Mouse (Mus musculus): ENCODE results near the gene Lyzl4.
"Not testable (repeated sequence)": the region's sequence is repeated elsewhere in the genome, so short reads cannot be mapped to it uniquely, and the experiment has no call there.

Lyzl4 gene

DNA sequence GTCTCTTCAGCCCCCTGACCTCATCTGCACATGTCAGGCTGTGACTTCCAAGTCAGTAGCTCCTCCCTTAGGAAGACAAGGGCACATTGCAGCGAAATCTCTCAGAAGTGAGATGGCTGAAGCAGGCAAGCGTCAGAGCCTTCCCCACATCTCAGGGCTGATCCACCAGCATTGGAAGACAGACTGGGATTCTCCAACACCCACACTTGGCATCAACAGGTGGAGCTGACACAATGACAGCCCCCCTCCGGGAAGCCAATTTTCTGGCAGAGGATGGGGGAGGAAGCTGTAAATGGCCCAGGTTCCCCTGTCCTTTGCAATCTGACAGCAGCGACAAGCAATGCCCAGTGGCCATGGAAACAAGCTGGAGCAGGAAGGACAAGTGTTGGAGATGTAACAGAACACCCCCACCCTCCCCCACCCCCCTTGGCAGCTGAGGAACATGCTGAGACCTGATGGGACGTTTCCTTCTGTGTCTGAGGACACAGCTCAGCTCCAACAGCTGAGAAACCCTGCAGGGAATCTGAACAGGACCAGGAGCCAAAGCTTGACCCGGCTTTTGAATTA lies 41.0 kb downstream of the Lyzl4 start:
- DNase-seq (ENCODE audit: low read depth, low spot score) = no peak

DNA sequence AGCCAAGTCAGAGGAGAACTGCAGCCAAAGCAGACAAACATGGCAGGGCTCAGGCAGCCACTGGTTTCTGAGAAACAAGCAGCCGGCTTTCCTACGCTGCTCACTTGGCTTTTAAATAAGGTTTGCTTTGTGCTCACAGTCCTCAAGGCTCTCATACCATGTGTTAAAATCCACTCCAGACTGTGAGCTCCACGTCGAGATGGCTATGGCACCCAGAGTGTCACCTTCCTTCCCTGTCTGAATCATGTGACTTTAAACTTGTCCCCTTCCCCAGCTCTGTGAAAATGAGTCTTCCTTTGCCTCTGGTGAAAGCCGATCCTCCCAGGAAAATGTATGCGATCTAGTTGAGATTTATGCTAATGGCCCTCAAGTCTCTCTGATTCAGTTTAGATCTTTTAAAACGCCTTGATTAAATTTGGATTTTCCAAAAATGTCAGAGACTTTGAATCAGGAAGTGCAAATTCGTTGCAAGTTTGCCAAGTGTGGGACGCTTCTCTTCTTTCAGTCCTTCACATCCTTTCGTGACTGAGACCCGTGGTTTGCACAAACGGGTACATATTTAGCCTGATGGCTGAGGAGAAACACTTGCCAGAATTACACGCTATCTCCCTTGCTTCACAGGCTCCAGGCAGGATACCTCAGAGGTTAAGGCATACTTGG lies 41.6 kb downstream of the Lyzl4 start:
- no peak for DNase-seq (ENCODE audit: low read depth, low spot score)

DNA sequence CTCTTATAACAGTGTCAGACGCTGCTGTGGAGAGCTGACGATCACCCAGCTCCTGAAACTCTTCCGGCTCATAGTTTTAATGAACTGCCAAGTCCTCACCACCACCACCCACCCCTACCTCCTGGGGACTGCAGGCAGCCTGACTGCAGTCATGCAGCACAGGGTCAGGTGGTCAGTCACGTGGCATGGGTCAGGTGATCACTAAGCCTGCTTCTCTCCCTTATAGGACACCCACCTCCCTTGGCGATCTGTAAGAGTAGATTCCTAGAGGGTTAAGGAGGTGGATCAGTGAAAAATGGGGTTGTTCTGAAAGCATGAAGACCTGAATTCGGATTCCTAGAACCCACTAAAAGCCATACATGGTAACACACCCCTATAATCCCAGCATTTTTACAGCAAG lies 42.3 kb downstream of the Lyzl4 start:
- DNase-seq (ENCODE audit: low read depth, low spot score) = no peak

- DNase-seq (ENCODE audit: low read depth, low spot score) = no peak
These were observed 43.8 kb downstream of the Lyzl4 start for GRCm38 (mm10) chr9:121598106-121598505.

DNA sequence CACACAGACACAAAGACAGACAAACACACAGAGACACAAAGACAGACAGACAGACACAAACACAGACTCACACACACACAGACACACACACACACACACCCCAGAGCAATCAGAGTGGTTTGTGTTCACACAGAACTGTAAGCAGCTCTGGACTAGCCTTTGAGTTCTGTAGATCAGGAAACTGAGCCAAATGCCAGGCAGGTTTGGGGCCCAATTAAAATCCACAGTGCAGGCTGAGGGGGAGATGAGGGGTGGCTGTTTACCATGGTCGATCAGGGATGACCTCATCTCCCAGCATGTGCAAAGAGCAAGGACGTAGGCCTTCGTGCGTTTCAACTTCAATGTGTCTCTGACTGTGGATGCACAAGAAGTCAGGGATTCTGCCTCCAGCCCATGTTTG lies 47.1 kb downstream of the Lyzl4 start:
- no peak for DNase-seq (ENCODE audit: low read depth, low spot score)

- not testable (repeated sequence) for DNase-seq (ENCODE audit: low read depth, low spot score)
These were observed 48.1 kb downstream of the Lyzl4 start for GRCm38 (mm10) chr9:121593768-121594167.

DNA sequence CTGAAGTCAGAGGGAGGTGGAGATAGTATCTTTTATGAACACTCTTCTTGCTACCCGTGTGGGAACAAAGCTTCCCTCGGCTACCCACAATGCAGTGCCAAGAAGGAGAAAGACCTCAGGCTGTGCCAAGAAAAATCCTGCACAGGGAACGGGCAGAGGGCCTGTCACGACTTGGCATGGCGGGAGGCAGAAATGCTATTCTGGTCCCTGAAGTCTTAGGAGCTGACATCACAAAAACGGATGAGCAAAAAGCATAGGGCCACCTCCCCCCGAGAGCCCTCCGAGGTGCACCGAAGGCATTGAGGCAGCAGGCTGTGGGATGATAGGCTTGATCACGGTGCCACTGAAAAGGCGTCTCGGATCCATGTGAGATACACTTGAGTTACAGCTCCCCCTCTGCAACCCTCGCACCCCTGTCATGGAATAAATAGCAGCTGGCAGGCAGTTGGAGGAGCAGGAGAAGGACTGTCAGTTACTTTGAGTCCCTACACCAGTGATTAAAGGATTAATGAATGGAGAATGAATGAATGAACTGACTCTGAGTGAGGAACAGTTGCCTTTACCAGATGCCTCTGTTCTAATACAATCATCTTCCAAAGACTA lies 48.8 kb downstream of the Lyzl4 start:
- no peak for DNase-seq (ENCODE audit: low read depth, low spot score)

- DNase-seq (ENCODE audit: low read depth, low spot score) = no peak
These were observed 52.4 kb downstream of the Lyzl4 start for GRCm38 (mm10) chr9:121589533-121589932.

- no peak for DNase-seq (ENCODE audit: low read depth, low spot score)
These were observed 67.5 kb downstream of the Lyzl4 start for GRCm38 (mm10) chr9:121574380-121574779.

GRCm38 (mm10) chr9:121568451-121568850 lies 73.4 kb downstream of the Lyzl4 start:
- no peak for DNase-seq (ENCODE audit: low read depth, low spot score)

- DNase-seq (ENCODE audit: low read depth, low spot score) = no peak
These were observed 75.5 kb downstream of the Lyzl4 start for GRCm38 (mm10) chr9:121566387-121566786.

- no peak for DNase-seq (ENCODE audit: low read depth, low spot score)
These were observed 78.6 kb downstream of the Lyzl4 start for GRCm38 (mm10) chr9:121563276-121563675.

DNA sequence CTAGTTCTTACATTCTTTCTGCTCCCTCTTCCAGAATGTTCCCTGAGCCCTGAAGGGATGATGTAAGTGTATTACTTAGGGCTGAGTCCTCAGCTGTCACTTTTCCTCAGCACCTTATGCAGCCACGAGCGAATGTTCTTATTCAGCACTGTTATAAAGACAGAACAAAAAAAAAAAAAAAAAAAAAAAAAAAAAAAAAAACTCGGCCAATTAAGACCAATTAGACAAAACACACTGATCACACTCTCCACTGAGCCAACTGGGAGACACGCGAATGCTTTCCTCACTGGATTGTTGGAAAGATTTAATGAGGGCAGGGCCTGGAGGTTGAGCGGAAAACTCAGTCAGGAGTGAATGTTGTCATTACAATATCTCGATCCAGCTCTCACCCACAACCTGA lies 81.4 kb downstream of the Lyzl4 start:
- DNase-seq (ENCODE audit: low read depth, low spot score) = no peak

- no peak for DNase-seq (ENCODE audit: low read depth, low spot score)
These were observed 83.7 kb downstream of the Lyzl4 start for GRCm38 (mm10) chr9:121558167-121558566.

DNA sequence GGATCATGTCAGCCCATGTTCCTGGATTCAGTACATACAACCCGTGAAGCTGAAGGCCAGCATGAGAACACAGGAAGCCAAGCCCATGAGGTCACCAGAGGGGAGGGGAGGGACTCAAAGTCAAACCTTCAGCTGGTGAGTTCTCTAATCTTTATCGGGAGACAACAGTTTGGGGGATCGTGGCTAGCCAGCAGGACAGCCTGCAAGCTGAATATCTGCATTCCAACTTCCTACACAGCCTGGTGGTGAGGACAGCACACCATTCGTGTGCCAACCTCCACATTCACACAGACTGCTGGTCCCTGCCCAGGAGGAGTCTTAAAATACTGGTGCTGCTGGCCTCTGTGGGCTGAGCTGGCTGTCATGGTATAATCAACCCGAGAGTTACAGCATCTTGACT lies 85.0 kb downstream of the Lyzl4 start:
- no peak for DNase-seq (ENCODE audit: low read depth, low spot score)

- DNase-seq (ENCODE audit: low read depth, low spot score) = no peak
These were observed 86.4 kb downstream of the Lyzl4 start for GRCm38 (mm10) chr9:121555395-121556000.

DNA sequence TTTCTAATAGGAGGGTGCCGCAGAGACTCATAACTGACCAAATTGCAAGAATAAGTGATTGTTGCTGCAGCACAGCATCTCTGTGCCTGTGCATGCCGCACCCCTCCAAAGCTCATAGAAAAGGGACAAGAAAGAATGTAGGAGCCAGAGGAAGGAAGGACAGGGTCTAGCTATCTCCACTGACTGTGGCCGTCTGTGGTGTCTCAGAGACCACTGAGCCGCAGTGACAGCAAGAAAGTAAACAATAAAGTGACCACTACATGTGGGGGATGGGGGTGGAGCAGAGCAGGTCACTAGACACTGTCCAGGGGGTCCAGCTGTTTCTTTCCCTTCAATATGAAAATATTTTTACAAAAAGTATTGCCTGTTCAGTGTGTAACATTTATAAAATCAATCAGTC lies 88.3 kb downstream of the Lyzl4 start:
- no peak for DNase-seq (ENCODE audit: low read depth, low spot score)

DNA sequence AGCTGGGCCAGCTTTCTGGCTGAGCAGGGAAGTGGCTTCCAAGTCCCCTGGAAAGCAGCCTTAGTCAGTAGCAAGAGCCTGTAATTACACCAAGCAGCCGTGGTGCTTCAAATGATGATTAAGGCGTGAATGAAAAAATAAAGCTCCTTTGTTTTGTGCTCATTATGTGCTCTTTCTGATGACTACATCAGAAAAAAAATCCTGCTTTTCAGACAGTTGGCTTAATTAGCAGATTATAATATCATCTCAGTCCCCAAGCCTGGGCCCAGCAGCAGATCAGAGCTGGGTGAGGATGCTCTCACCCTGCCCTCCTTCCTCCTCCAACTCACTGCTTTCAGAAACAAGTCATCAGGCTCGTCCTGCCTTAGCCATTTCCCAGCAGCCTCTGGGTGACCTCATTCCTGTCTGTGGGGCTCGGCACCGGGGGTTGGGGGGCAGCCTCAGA lies 91.5 kb downstream of the Lyzl4 start:
- DNase-seq (ENCODE audit: low read depth, low spot score) = no peak

- no peak for DNase-seq (ENCODE audit: low read depth, low spot score)
These were observed 92.5 kb downstream of the Lyzl4 start for GRCm38 (mm10) chr9:121549444-121549843.

- DNase-seq (ENCODE audit: low read depth, low spot score) = no peak
These were observed 92.9 kb downstream of the Lyzl4 start for GRCm38 (mm10) chr9:121549010-121549409.

GRCm38 (mm10) chr9:121547431-121547830 lies 94.5 kb downstream of the Lyzl4 start:
- DNase-seq (ENCODE audit: low read depth, low spot score) = no peak

DNA sequence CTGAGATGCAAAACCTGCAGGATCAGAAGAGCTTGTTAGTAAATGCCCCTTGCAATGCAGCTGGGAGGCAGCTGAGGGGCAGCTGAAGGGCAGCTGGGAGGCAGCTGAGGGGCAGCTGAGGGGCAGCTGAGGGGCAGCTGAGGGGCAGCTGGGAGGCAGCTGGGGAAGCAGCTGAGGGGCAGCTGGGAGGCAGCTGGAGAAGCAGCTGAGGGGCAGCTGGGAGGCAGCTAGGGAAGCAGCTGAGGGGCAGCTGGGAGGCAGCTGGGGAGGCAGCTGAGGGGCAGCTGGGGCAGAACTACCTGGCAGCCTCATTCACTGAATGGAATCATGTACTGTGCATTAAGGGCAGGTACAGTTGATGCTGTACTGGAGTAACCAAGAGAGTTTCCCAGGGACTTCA lies 100.4 kb downstream of the Lyzl4 start:
- no peak for DNase-seq (ENCODE audit: low read depth, low spot score)

GRCm38 (mm10) chr9:121532626-121533025 lies 109.3 kb downstream of the Lyzl4 start:
- no peak for DNase-seq (ENCODE audit: low read depth, low spot score)
